Mouse (Mus musculus) midbrain, embryonic 11.5 days (tissue): Measurements from ENCODE around the gene Ostm1. TPM values are rescaled to one million over a fixed set of nuclear protein-coding genes. Genes with fewer than 3 reads are reported as not detected.

ENCODE experiments used
- ATAC-seq: fragments of 200-750 bp; cut with Nextera tagmentation; 2 replicates; pipeline ENCODE4 v1.8.0; 2017; ENCODE audit warnings: moderate TSS enrichment, moderate library complexity; ENCODE audit not compliant: low FRiP score
- DNase-seq: peaks from one replicate; pipeline ENCODE4 v3.0.0; 2015; ENCODE audit warnings: low spot score; ENCODE audit errors: missing footprints
- H3K27ac ChIP-seq: fragments of 300-500 bp; sonication (generic); 2 replicates; pipeline ENCODE4 v1.5.1; 2014; ENCODE audit warnings: low read depth, low read length
- H3K27me3 ChIP-seq: fragments of 300-500 bp; sonication (generic); 2 replicates; pipeline ENCODE4 v1.6.1; 2014; ENCODE audit warnings: mild to moderate bottlenecking, low read length, moderate library complexity, mixed read lengths; ENCODE audit not compliant: control insufficient read depth, insufficient read depth
- H3K36me3 ChIP-seq: fragments of 300-500 bp; sonication (generic); 2 replicates; pipeline ENCODE4 v1.6.1; 2014; ENCODE audit warnings: mild to moderate bottlenecking, low read length, moderate library complexity, mixed read lengths; ENCODE audit not compliant: control insufficient read depth, insufficient read depth
- H3K4me1 ChIP-seq: fragments of 300-500 bp; sonication (generic); 2 replicates; pipeline ENCODE4 v1.6.1; 2014; ENCODE audit warnings: low read length; ENCODE audit not compliant: control insufficient read depth, insufficient read depth
- H3K4me2 ChIP-seq: fragments of 300-500 bp; sonication (generic); 2 replicates; pipeline ENCODE4 v1.6.1; 2014; ENCODE audit warnings: mild to moderate bottlenecking, moderate library complexity
- H3K4me3 ChIP-seq: fragments of 300-500 bp; sonication (generic); 2 replicates; pipeline ENCODE4 v1.5.1; 2014; ENCODE audit warnings: low read depth, low read length
- H3K9ac ChIP-seq: fragments of 300-500 bp; sonication (generic); 2 replicates; pipeline ENCODE4 v1.6.1; 2014; ENCODE audit warnings: low read length
- H3K9me3 ChIP-seq: fragments of 300-500 bp; sonication (generic); 2 replicates; pipeline ENCODE4 v1.6.1; 2016; ENCODE audit warnings: low read length; ENCODE audit not compliant: control insufficient read depth
- WGBS: fragments of 180-500 bp; shearing (Covaris S2); extraction: QIAGEN DNeasy Blood & Tissue Kit; methylation state at CpG from one replicate; pipeline ENCODE4 v1.1.7; 2014; 5-methylcytosine and 5-hydroxymethylcytosine counted together
- polyA plus RNA-seq: library from polyadenylated mRNA; unstranded; fragments of >200 nt; fragmentation: Nextera tagmentation; extraction: Ambion mirVana; gene quantifications from 2 replicates; pipeline ENCODE4 v1.2.1, GENCODE M21; 2014

Ostm1 gene
- polyA plus RNA-seq, 1 experiment from 2014 or later, result 28.5 TPM

DNA sequence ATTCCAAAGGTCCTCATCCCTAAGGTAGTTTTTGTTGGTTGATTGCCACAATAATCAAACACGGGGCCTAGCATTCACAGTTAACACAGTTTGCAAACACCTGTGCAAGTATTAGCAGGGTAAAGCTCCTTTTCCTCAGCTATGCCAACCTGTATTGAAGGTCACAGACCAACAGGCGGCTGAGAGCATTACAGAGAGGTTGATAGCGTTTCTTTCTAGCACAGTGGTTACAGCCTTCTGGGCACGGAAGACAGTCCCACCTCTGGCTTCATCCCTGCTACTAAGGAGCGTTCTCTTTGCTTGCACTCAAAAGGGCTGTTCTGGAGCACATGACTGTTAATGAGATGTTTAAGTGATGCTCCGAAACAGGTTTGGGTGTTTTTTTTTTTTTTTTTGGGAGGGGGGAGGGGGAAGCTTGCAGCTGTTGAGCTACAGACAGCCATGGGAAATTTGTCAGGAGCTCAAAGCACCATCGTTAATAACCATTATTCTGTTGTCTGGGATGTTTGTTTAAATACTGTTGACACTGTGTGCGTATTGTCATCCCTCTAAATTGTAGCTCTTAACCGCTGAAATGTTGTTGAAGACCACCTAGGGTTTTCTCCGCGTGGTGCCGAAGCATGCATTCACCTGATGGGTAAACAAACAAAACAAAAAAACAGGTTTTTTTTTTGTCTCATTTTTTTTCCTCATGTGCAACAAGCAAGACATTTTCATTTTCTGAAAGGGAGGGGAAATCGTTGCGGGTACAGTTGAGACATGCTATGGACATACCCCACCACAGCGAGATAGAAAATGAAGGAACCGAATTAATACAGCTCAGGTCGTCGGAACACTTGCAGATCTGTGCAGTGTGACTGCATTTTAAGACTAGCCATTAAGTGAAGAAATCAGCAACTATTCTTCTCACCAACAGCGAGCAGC is 6.9 kb downstream of the Ostm1 start:
- no peaks in the 10 kb centered on the region for H3K9me3 ChIP-seq
- under 1% methylated on average over 19 of the region's 19 CpGs for WGBS
- H3K27me3 ChIP-seq, result peaks cover 91% of the 10 kb centered on the region
- no peak overlapping the region for H3K27ac ChIP-seq
- ATAC-seq (no peak), DNase-seq (peak; percentile 95)
- no peaks in the 10 kb centered on the region for H3K36me3 ChIP-seq
- H3K4me1 ChIP-seq, result peaks cover 41% of the 10 kb centered on the region
- H3K4me2 ChIP-seq, result peak overlapping the region; percentile 55
- H3K4me3 ChIP-seq, result peak overlapping the region; percentile 22; the same call in 1 of the 2 replicates
- H3K9ac ChIP-seq, result no peak overlapping the region

GRCm38 (mm10) chr10:42591185-42591992 is 7.8 kb downstream of the Ostm1 start:
- no peaks in the 10 kb centered on the region for H3K9me3 ChIP-seq
- H3K27me3 ChIP-seq, result peaks cover 82% of the 10 kb centered on the region
- peak overlapping the region; percentile 51 for H3K9ac ChIP-seq
- peak; percentile 84 for ATAC-seq
- peak; percentile 97 for DNase-seq
- H3K4me1 ChIP-seq, result peaks cover 40% of the 10 kb centered on the region
- peak overlapping the region; percentile 55 for H3K4me2 ChIP-seq
- H3K36me3 ChIP-seq, result no peaks in the 10 kb centered on the region
- under 1% methylated on average over 67 of the region's 67 CpGs for WGBS
- H3K4me3 ChIP-seq, result peak overlapping the region; percentile 22
- H3K27ac ChIP-seq, result no peak overlapping the region; the same call in 1 of the 2 replicates

DNA sequence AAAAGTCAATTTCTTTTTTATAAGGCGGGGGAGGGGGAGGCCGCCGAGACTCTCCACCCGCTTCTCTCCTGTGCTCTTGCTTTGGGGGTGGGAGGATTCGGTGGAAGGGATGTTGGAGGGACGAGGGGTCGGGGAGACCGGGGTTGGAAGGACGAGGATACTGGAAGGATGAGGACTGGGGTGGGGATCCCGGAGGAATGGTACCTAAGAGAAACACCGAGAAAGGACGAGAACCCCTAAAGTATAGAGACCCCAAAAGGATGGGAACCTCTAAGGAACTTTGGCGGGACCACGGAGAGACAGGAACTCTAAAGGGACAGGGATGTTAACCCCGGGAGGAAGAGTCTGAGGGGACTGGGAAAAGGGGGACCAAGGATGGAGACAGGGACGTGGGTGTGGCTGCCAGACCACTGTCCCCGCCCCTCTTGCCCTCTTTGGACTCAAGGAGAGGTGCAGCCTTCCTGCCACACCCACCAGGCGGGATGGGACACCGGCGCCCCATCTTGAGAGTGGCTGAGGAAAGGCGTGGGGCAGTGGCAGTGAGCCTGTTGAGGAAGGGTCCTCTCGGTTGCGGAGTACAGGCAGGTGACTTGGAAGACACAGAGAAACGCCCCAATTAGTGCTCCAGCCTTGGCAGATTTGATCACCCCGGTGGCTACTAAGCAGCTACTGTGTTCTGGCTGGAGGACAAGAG is 8.5 kb downstream of the Ostm1 start:
- peaks cover 39% of the 10 kb centered on the region for H3K4me1 ChIP-seq
- H3K27ac ChIP-seq, result no peak overlapping the region
- H3K9me3 ChIP-seq, result no peaks in the 10 kb centered on the region
- WGBS, result under 1% methylated on average over 24 of the region's 25 CpGs
- no peaks in the 10 kb centered on the region for H3K36me3 ChIP-seq
- peak overlapping the region; percentile 51 for H3K9ac ChIP-seq
- H3K4me3 ChIP-seq, result peak overlapping the region; percentile 22
- peaks cover 74% of the 10 kb centered on the region for H3K27me3 ChIP-seq
- peak; percentile 67 for ATAC-seq
- peak overlapping the region; percentile 55 for H3K4me2 ChIP-seq
- DNase-seq, result peak; percentile 96

DNA sequence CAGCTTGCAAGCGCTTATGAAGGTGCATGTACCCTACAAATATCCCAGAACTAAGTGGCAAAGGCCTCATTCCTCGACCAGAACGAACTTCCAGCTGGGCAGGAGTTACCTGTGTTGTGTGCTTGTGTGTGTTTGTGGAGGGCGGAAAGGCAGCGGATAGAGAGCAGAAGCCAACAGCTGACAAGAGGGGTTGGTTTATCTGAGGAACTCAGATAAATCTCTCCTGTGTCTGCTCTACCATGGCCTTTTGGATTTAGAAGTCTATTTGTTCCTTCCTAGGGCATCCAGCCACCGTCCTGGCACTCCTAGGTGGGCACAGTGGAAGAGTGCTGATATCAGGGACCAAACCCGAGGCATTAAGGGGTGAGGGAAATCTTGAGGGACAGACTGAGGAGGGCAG is 9.6 kb downstream of the Ostm1 start:
- Histone ChIP-seq H3K27me3 (peaks cover 65% of the 10 kb centered on the region), H3K4me1 (peaks cover 38% of the 10 kb centered on the region), H3K36me3 (no peaks in the 10 kb centered on the region), H3K27ac (no peak overlapping the region), H3K9me3 (no peaks in the 10 kb centered on the region), H3K9ac (no peak overlapping the region), H3K4me3 (no peak overlapping the region), H3K4me2 (no peak overlapping the region)
- DNase-seq (peak; percentile 91), ATAC-seq (no peak)
- 19% methylated on average over 7 of the region's 7 CpGs for WGBS

DNA sequence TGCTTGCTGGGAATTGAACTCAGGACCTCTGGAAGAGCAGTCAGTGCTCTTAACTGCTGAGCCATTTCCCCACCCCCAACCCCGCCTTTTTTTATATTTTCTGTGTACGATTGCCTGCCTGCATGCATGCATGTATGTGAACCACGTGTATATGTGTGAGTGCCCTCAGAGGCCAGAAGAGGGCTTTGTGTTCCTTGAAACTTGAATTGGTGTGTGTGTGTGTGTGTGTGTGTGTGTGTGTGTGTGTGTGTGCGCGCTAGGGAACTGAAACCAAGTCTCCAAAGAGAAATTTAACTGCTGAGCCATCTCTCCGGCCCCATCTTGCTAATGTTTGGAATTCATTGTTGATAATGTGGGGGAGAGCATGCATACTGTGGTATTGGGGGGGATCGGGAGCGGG is 15.0 kb downstream of the Ostm1 start:
- Histone ChIP-seq H3K36me3 (no peaks in the 10 kb centered on the region), H3K4me2 (no peak overlapping the region), H3K4me3 (no peak overlapping the region), H3K9me3 (no peaks in the 10 kb centered on the region), H3K9ac (no peak overlapping the region), H3K27ac (no peak overlapping the region), H3K4me1 (no peaks in the 10 kb centered on the region), H3K27me3 (peaks cover 15% of the 10 kb centered on the region)
- 86% methylated on average over 8 of the region's 8 CpGs for WGBS
- ATAC-seq, result no peak
- no peak for DNase-seq

DNA sequence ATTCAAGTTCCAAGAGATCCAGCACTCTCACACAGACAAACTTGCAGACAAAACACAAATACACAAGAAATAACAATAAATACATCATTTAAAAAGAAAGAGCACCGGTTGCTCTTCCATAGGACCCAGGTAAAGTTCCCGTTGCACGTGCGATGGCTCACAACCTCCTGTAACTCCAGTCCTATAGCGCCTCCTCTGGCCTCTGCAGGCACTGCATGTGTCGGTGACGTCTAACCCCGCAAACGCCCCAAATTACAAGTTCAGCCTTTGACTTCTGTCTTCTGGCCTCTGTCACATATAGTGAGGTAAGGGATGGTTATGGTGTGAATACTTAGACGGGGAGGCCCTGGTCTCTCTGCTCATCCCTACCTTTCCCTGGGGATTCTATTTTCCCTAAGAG is 17.9 kb downstream of the Ostm1 start:
- Histone ChIP-seq H3K4me3 (no peak overlapping the region), H3K36me3 (no peaks in the 10 kb centered on the region), H3K9ac (no peak overlapping the region), H3K9me3 (peaks cover 4% of the 10 kb centered on the region; the same call in 1 of the 2 replicates), H3K27ac (no peak overlapping the region), H3K4me2 (no peak overlapping the region), H3K4me1 (no peaks in the 10 kb centered on the region), H3K27me3 (no peaks in the 10 kb centered on the region)
- DNase-seq (peak; percentile 85), ATAC-seq (no peak)
- WGBS, result 24% methylated on average over 10 of the region's 10 CpGs

DNA sequence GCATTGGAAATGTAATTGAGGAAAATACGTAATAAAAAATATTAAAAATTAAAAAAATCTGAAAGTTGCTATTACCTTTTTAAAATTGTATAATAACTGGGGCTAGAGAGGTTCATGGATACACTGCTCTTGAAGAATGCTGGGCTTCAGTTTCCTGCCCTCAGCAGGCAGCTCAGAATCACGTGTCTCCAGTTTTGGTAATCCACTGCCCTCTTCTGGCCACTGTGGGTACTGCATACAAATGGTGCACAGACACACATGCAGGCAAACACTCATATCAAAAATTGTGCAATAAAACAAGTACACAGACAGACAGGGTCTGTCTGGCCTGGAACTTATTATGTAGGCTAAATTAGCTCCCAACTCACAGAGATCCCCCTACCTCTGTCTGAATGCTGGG is 21.3 kb downstream of the Ostm1 start:
- no peak for ATAC-seq
- H3K4me1 ChIP-seq, result no peaks in the 10 kb centered on the region
- H3K4me3 ChIP-seq, result no peak overlapping the region
- no peak overlapping the region for H3K4me2 ChIP-seq
- peak; percentile 85 for DNase-seq
- H3K36me3 ChIP-seq, result no peaks in the 10 kb centered on the region
- H3K9me3 ChIP-seq, result peaks cover 7% of the 10 kb centered on the region; the same call in 1 of the 2 replicates
- H3K27me3 ChIP-seq, result no peaks in the 10 kb centered on the region
- 66% methylated on average over 2 of the region's 2 CpGs for WGBS
- H3K9ac ChIP-seq, result no peak overlapping the region
- H3K27ac ChIP-seq, result no peak overlapping the region

- Histone ChIP-seq H3K4me1 (no peaks in the 10 kb centered on the region), H3K36me3 (no peaks in the 10 kb centered on the region), H3K27ac (no peak overlapping the region), H3K4me2 (no peak overlapping the region), H3K27me3 (peaks cover 6% of the 10 kb centered on the region; the same call in 1 of the 2 replicates), H3K4me3 (no peak overlapping the region), H3K9ac (no peak overlapping the region), H3K9me3 (peaks cover 7% of the 10 kb centered on the region; the same call in 1 of the 2 replicates)
- WGBS, result 77% methylated on average over 4 of the region's 4 CpGs
- peak; percentile 37 for DNase-seq
- no peak for ATAC-seq
These were observed 23.1 kb downstream of the Ostm1 start for GRCm38 (mm10) chr10:42606757-42607156.
